Mouse (Mus musculus) lung, postnatal 0 days (tissue): Measurements from ENCODE around the gene Ifih1.

Experiments
- CTCF ChIP-seq: IDR thresholded peaks from 2 replicates; pipeline ENCODE4 v1.5.1; 2016; ENCODE audit warnings: antibody characterized with exemption, mild to moderate bottlenecking
- EP300 ChIP-seq: IDR thresholded peaks from 2 replicates; pipeline ENCODE4 v1.6.1; 2016; ENCODE audit warnings: antibody characterized with exemption, mild to moderate bottlenecking, control low read depth

GRCm38 (mm10) chr2:62656072-62656471 lies 10.0 kb upstream of the Ifih1 start:
- TF ChIP-seq CTCF (no peak), EP300 (no peak)
